ENCODE assay signal across 13 mouse cellular contexts in the genomic region with DNA sequence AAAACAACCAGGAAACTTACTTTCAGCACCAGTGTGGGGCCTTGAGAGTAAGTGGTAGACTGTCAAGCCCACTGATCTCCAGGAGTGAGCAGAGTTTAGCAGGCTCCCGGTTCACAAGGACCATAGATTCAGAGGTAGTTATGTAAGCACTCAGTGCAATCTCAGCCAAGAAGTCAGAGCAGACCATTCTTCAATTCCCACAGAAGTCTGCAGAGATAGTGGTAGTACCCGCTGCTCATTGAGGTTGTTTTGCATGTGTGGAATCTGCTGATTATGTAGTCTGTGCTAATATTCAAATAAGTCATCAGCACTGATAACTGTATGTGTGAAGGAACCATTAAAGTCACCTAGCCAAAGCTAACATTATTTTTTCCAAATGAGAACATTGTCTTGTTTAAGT. TPM values are rescaled to one million over a fixed set of nuclear protein-coding genes. Genes with fewer than 3 reads are reported as not detected.
A peak's percentile ranks its signal among the peaks of the same experiment; 100 is the strongest.
DNase-seq lines count a peak whose midpoint lies in the region; ATAC-seq and TF ChIP-seq lines count a peak whose summit lies in the region.
"Had no signal": no experiment of that assay in that cellular context is flagged by ENCODE, and none has a peak within 500 bp of the region (broad histone marks: within the 10 kb centered on the region; RNA-seq: fewer than 3 reads in every experiment).

No protein-coding gene starts in this region.

- peak in 1 of 2 experiments; percentile 57; a peak in 1 of 4 replicates for TF ChIP-seq EP300 in MEL (IDR thresholded peaks at IDR 0.05; ENCODE audit: low read depth in 1 of 2, low read length in 2 of 2)

- H3K27ac ChIP-seq in heart, embryonic 14.5 days (replicated peaks in 1 of 2; ENCODE audit: control insufficient read depth in 1 of 2, insufficient read depth in 1 of 2, low read depth in 2 of 2, low read length in 2 of 2) = no peak overlapping the region
- H3K27ac ChIP-seq in liver, embryonic 13.5 days = no peak overlapping the region
- no peak overlapping the region for H3K27ac ChIP-seq in MEL (ENCODE audit: control insufficient read depth, low read depth, low read length)
- H3K27ac ChIP-seq in neural tube, embryonic 15.5 days (replicated peaks) = no peak overlapping the region
- H3K27ac ChIP-seq: embryonic facial prominence, embryonic 13.5 days; forebrain, embryonic 12.5 days; liver, embryonic 12.5 days; midbrain, embryonic 12.5 days had no signal

- peak overlapping the region; percentile 74 for H3K4me2 ChIP-seq in heart, embryonic 14.5 days (ENCODE audit: low read length)
- H3K4me2 ChIP-seq in liver, embryonic 13.5 days = peak overlapping the region; percentile 86
- H3K4me2 ChIP-seq in neural tube, embryonic 15.5 days = peak overlapping the region; percentile 79
- H3K4me2 ChIP-seq: forebrain, embryonic 12.5 days; midbrain, embryonic 12.5 days had no signal

- TF ChIP-seq CTCF in MEL (IDR thresholded peaks at IDR 0.05 in 2 of 3, conservative IDR thresholded peaks at IDR 0.05 in 1 of 3; ENCODE audit: control insufficient read depth in 1 of 3, insufficient read depth in 1 of 3, low read depth in 2 of 3, low read length in 3 of 3, poor library complexity in 1 of 3, severe bottlenecking in 1 of 3) = no peak

- H3K9ac ChIP-seq in heart, embryonic 14.5 days (ENCODE audit: low read length) = no peak overlapping the region
- no peak overlapping the region for H3K9ac ChIP-seq in liver, embryonic 13.5 days
- no peak overlapping the region for H3K9ac ChIP-seq in MEL (ENCODE audit: control insufficient read depth, low read depth, low read length, poor library complexity, severe bottlenecking)
- no peak overlapping the region for H3K9ac ChIP-seq in neural tube, embryonic 15.5 days (replicated peaks)
- H3K9ac ChIP-seq: embryonic facial prominence, embryonic 13.5 days; forebrain, embryonic 12.5 days; liver, embryonic 12.5 days; midbrain, embryonic 12.5 days had no signal

- H3K4me1 ChIP-seq in heart, embryonic 14.5 days (ENCODE audit: control insufficient read depth in 2 of 2, insufficient read depth in 2 of 2, low read length in 2 of 2) = peaks cover 0 to 14% of the 10 kb centered on the region in 2 experiments; a peak in 2 of 4 replicates
- H3K4me1 ChIP-seq in liver, embryonic 13.5 days (replicated peaks) = peaks cover 41% of the 10 kb centered on the region
- H3K4me1 ChIP-seq in MEL (ENCODE audit: control insufficient read depth in 1 of 2, insufficient read depth in 2 of 2, low read length in 2 of 2) = peaks cover 0 to 30% of the 10 kb centered on the region in 2 experiments
- H3K4me1 ChIP-seq in neural tube, embryonic 15.5 days = peaks cover 20% of the 10 kb centered on the region

- no peak for DNase-seq in heart, postnatal 10 days
- DNase-seq in liver, embryonic 13.5 days = no peak
- DNase-seq in liver = no peak
- DNase-seq in MEL (ENCODE audit: low read depth, low spot score) = peak; percentile 37
- DNase-seq in cerebellum, adult 11-12 months = no peak
- DNase-seq: spleen, adult 18-20 months; thymus, adult 2 months had no signal

- TF ChIP-seq POLR2A in MEL (IDR thresholded peaks at IDR 0.05; ENCODE audit: control insufficient read depth in 1 of 2, insufficient read depth in 1 of 2, low read depth in 1 of 2, low read length in 2 of 2, poor library complexity in 1 of 2) = no peak

- H3K27me3 ChIP-seq in heart, embryonic 14.5 days (ENCODE audit: control insufficient read depth, insufficient read depth, low read length) = no peaks in the 10 kb centered on the region
- peaks cover 19% of the 10 kb centered on the region for H3K27me3 ChIP-seq in liver, embryonic 13.5 days
- H3K27me3 ChIP-seq in MEL (ENCODE audit: control insufficient read depth in 1 of 2, insufficient read depth in 2 of 2, low read length in 2 of 2) = no peaks in the 10 kb centered on the region
- no peaks in the 10 kb centered on the region for H3K27me3 ChIP-seq in neural tube, embryonic 15.5 days (replicated peaks)
- H3K27me3 ChIP-seq: embryonic facial prominence, embryonic 13.5 days; forebrain, embryonic 12.5 days had no signal

- H3K79me2 ChIP-seq in MEL (ENCODE audit: control insufficient read depth, insufficient read depth, low read length, poor library complexity) = no peaks in the 10 kb centered on the region

- H3K9me3 ChIP-seq in heart, embryonic 14.5 days (ENCODE audit: control insufficient read depth, low read length) = no peaks in the 10 kb centered on the region
- no peaks in the 10 kb centered on the region for H3K9me3 ChIP-seq in liver, embryonic 13.5 days (replicated peaks)
- H3K9me3 ChIP-seq in MEL (replicated peaks; ENCODE audit: insufficient read depth, low read length) = no peaks in the 10 kb centered on the region
- H3K9me3 ChIP-seq in neural tube, embryonic 15.5 days (replicated peaks) = no peaks in the 10 kb centered on the region
- H3K9me3 ChIP-seq: embryonic facial prominence, embryonic 13.5 days; forebrain, embryonic 12.5 days; liver, embryonic 12.5 days; midbrain, embryonic 12.5 days had no signal

- H3K4me3 ChIP-seq in heart, embryonic 14.5 days (ENCODE audit: control insufficient read depth in 1 of 2, insufficient read depth in 1 of 2, low read depth in 1 of 2, low read length in 2 of 2) = no peak overlapping the region
- no peak overlapping the region for H3K4me3 ChIP-seq in liver, embryonic 13.5 days (replicated peaks)
- no peak overlapping the region for H3K4me3 ChIP-seq in MEL (ENCODE audit: control insufficient read depth in 1 of 2, insufficient read depth in 1 of 2, low read depth in 2 of 2, low read length in 2 of 2)
- H3K4me3 ChIP-seq in neural tube, embryonic 15.5 days (replicated peaks) = no peak overlapping the region
- H3K4me3 ChIP-seq: embryonic facial prominence, embryonic 13.5 days; forebrain, embryonic 12.5 days; liver, embryonic 12.5 days; midbrain, embryonic 12.5 days had no signal

- ATAC-seq in heart, embryonic 14.5 days (ENCODE audit: insufficient number of reproducible peaks, insufficient read depth, low FRiP score, low read depth) = no peak
- no peak for ATAC-seq in liver, embryonic 13.5 days (ENCODE audit: low read depth)
- no peak for ATAC-seq in neural tube, embryonic 15.5 days (ENCODE audit: low FRiP score)
- ATAC-seq: liver, embryonic 12.5 days had no signal

- intact Hi-C loops in heart, postnatal 10 days (cut with DNase I) = no loop called here

- WGBS in heart, embryonic 14.5 days = 40% methylated on average over 2 of the region's 2 CpGs
- whole genome bisulfite sequencing in liver, embryonic 13.5 days (ENCODE audit: insufficient replicate concordance) = 29% methylated on average over 2 of the region's 2 CpGs
- WGBS in neural tube, embryonic 15.5 days = 68% methylated on average over 2 of the region's 2 CpGs

- peaks cover 21% of the 10 kb centered on the region for H3K36me3 ChIP-seq in heart, embryonic 14.5 days (ENCODE audit: control insufficient read depth, insufficient read depth, low read length)
- peaks cover 7% of the 10 kb centered on the region; the same call in 1 of the 2 replicates for H3K36me3 ChIP-seq in liver, embryonic 13.5 days
- H3K36me3 ChIP-seq in MEL (ENCODE audit: control insufficient read depth in 1 of 2, insufficient read depth in 2 of 2, low read length in 2 of 2) = peaks cover 0 to 28% of the 10 kb centered on the region in 2 experiments; a peak in 2 of 4 replicates
- peaks cover 19% of the 10 kb centered on the region for H3K36me3 ChIP-seq in neural tube, embryonic 15.5 days

- TF ChIP-seq RAD21 in MEL (IDR thresholded peaks at IDR 0.05; ENCODE audit: low read depth, low read length) = no peak

TF ChIP-seq in MEL, 35 proteins besides CTCF, POLR2A, EP300 and RAD21 (continues in another document):
- TF ChIP-seq SMC3 (IDR thresholded peaks at IDR 0.05; ENCODE audit: low read depth, low read length) (no peak), MEF2A (IDR thresholded peaks at IDR 0.05; ENCODE audit: extremely low read depth, insufficient replicate concordance, low read depth, low read length, poor library complexity, severe bottlenecking) (no peak), JUND (IDR thresholded peaks at IDR 0.05; ENCODE audit: low read depth, low read length) (no peak), MXI1 (IDR thresholded peaks at IDR 0.05; ENCODE audit: low read depth, low read length) (no peak; the same call in 1 of the 2 replicates), TAL1 (IDR thresholded peaks at IDR 0.05; ENCODE audit: low read length) (peak; percentile 62), ETS1 (IDR thresholded peaks at IDR 0.05; ENCODE audit: low read depth, low read length) (peak; percentile 45; the same call in 1 of the 2 replicates), UBTF (IDR thresholded peaks at IDR 0.05; ENCODE audit: borderline replicate concordance, insufficient read depth, low read depth, low read length) (no peak), TCF12 (IDR thresholded peaks at IDR 0.05; ENCODE audit: low read depth, low read length) (peak; percentile 81), ZMIZ1 (IDR thresholded peaks at IDR 0.05; ENCODE audit: low read depth, low read length) (no peak)

RNA-seq across cellular contexts. Expression of a gene that starts 1.7 kb away (rescaled TPM):
- polyA plus RNA-seq in heart, embryonic 14.5 days (2014; fragmentation: Nextera tagmentation; extraction: Ambion mirVana) = 5.7 and 6.3 TPM in 2 replicates
- total RNA-seq in heart, postnatal 10 days (2021) = 10 to 100 TPM; 17.4 to 18.9 TPM
- polyA plus RNA-seq in liver, embryonic 13.5 days (2015; fragmentation: Nextera tagmentation; extraction: Ambion mirVana) = 0.61 and 0.85 TPM in 2 replicates
- 0.46 and 0.50 TPM in 2 replicates for total RNA-seq in MEL (2012; rRNA removed)
- 1 to 10 TPM in 1 of 2 experiments, not detected in 1; 1.1 TPM for polyA plus RNA-seq in MEL (2012; ENCODE audit: insufficient read depth in 1 of 2, insufficient read length in 2 of 2, low read depth in 1 of 2, low replicate concordance in 2 of 2, missing spikeins in 1 of 2)
- polyA plus RNA-seq in neural tube, embryonic 15.5 days (2015; fragmentation: Nextera tagmentation; extraction: Ambion mirVana) = 4.2 and 4.3 TPM in 2 replicates

RNA-seq across cellular contexts. Expression of a gene that starts 21.3 kb away (rescaled TPM):
- polyA plus RNA-seq in heart, embryonic 14.5 days (2014; fragmentation: Nextera tagmentation; extraction: Ambion mirVana) = 22.0 and 22.9 TPM in 2 replicates
- 10 to 100 TPM; 12.4 to 15.5 TPM for total RNA-seq in heart, postnatal 10 days (2021)
- polyA plus RNA-seq in liver, embryonic 13.5 days (2015; fragmentation: Nextera tagmentation; extraction: Ambion mirVana) = 14.2 and 15.6 TPM in 2 replicates
- total RNA-seq in MEL (2012; rRNA removed) = 8.1 and 11.1 TPM in 2 replicates
- polyA plus RNA-seq in MEL (2012; ENCODE audit: insufficient read depth in 1 of 2, insufficient read length in 2 of 2, low read depth in 1 of 2, low replicate concordance in 2 of 2, missing spikeins in 1 of 2) = 10 to 100 TPM in 1 of 2 experiments, not detected in 1; 17.5 TPM
- 32.7 and 36.7 TPM in 2 replicates for polyA plus RNA-seq in neural tube, embryonic 15.5 days (2015; fragmentation: Nextera tagmentation; extraction: Ambion mirVana)

RNA-seq across cellular contexts. Expression of a gene that starts 21.5 kb away (rescaled TPM):
- polyA plus RNA-seq in heart, embryonic 14.5 days (2014; fragmentation: Nextera tagmentation; extraction: Ambion mirVana) = 19.7 and 21.9 TPM in 2 replicates
- 10 to 100 TPM; 12.3 to 13.1 TPM for total RNA-seq in heart, postnatal 10 days (2021)
- polyA plus RNA-seq in liver, embryonic 13.5 days (2015; fragmentation: Nextera tagmentation; extraction: Ambion mirVana) = 17.6 and 19.1 TPM in 2 replicates
- 15.8 and 16.7 TPM in 2 replicates for total RNA-seq in MEL (2012; rRNA removed)
- polyA plus RNA-seq in MEL (2012; ENCODE audit: insufficient read depth in 1 of 2, insufficient read length in 2 of 2, low read depth in 1 of 2, low replicate concordance in 2 of 2, missing spikeins in 1 of 2) = 10 to 100 TPM in 1 of 2 experiments, not detected in 1; 14.5 TPM
- polyA plus RNA-seq in neural tube, embryonic 15.5 days (2015; fragmentation: Nextera tagmentation; extraction: Ambion mirVana) = 26.2 and 27.9 TPM in 2 replicates
